Mouse (Mus musculus) heart, postnatal 0 days (tissue): ENCODE measurements around the gene Gm49601. TPM values are rescaled to one million over a fixed set of nuclear protein-coding genes. Genes with fewer than 3 reads are reported as not detected.

Source experiments
- ATAC-seq: fragments of 200-750 bp; cut with Nextera tagmentation; 2 replicates; pipeline ENCODE4 v1.8.0; 2017; ENCODE audit warnings: low read depth, moderate number of reproducible peaks, moderate library complexity; ENCODE audit not compliant: insufficient read depth
- DNase-seq: peaks from one replicate; pipeline ENCODE4 v3.0.0-alpha.2; 2016; ENCODE audit warnings: low spot score
- H3K27ac ChIP-seq: fragments of 300-500 bp; sonication (generic); 2 replicates; pipeline ENCODE4 v1.5.1; 2014; ENCODE audit warnings: low read depth, mild to moderate bottlenecking
- H3K27me3 ChIP-seq: fragments of 300-500 bp; sonication (generic); 2 replicates; pipeline ENCODE4 v1.6.1; 2014; ENCODE audit warnings: low read length, mixed read lengths; ENCODE audit not compliant: control insufficient read depth, insufficient read depth
- H3K36me3 ChIP-seq: fragments of 300-500 bp; sonication (generic); replicated peaks from 2 replicates; pipeline ENCODE4 v1.6.1; 2014; ENCODE audit warnings: low read length, mixed read lengths; ENCODE audit not compliant: control insufficient read depth, insufficient read depth
- H3K4me1 ChIP-seq: fragments of 300-500 bp; sonication (generic); 2 replicates; pipeline ENCODE4 v1.6.1; 2014; ENCODE audit warnings: antibody characterized with exemption; ENCODE audit not compliant: control insufficient read depth, insufficient read depth
- H3K4me2 ChIP-seq: fragments of 300-500 bp; sonication (generic); 2 replicates; pipeline ENCODE4 v1.6.1; 2014; ENCODE audit warnings: low read depth, mild to moderate bottlenecking, low read length, moderate library complexity
- H3K4me3 ChIP-seq: fragments of 300-500 bp; sonication (generic); 2 replicates; pipeline ENCODE4 v1.5.1; 2014; ENCODE audit warnings: low read depth, low read length
- H3K9ac ChIP-seq: fragments of 300-500 bp; sonication (generic); replicated peaks from 2 replicates; pipeline ENCODE4 v1.6.1; 2014; ENCODE audit warnings: low read depth, low read length, mixed read lengths
- H3K9me3 ChIP-seq: fragments of 300-500 bp; sonication (generic); replicated peaks from 2 replicates; pipeline ENCODE4 v1.6.1; 2016; ENCODE audit warnings: low read length; ENCODE audit not compliant: control insufficient read depth
- CTCF ChIP-seq: IDR thresholded peaks from 2 replicates; pipeline ENCODE4 v1.5.1; 2016; ENCODE audit warnings: antibody characterized with exemption, control low read depth, low read depth
- EP300 ChIP-seq: IDR thresholded peaks from 2 replicates; pipeline ENCODE4 v1.6.1; 2016; ENCODE audit warnings: antibody characterized with exemption, low read depth
- WGBS: fragments of 180-500 bp; shearing (Covaris S2); extraction: QIAGEN DNeasy Blood & Tissue Kit; methylation state at CpG from one replicate; pipeline ENCODE4 v1.1.7; 2014; 5-methylcytosine and 5-hydroxymethylcytosine counted together
- polyA plus RNA-seq: library from polyadenylated mRNA; unstranded; fragments of >200 nt; fragmentation: Nextera tagmentation; extraction: Ambion mirVana; gene quantifications from 2 replicates; pipeline ENCODE4 v1.2.1, GENCODE M21; 2015
- total RNA-seq: library from RNA; depleted of rRNA; stranded (reverse); fragments of >200 nt; gene quantifications from 2 replicates; pipeline ENCODE4 v1.2.3, GENCODE M21; 2014; ENCODE audit warnings: low replicate concordance

Gene Gm49601
- total and polyA plus RNA-seq, 2 experiments from 2014 or later: 0.34 TPM; not detected in 1

GRCm38 (mm10) chr16:18633333-18633732 lies 7.1 kb upstream of the Gm49601 start:
- H3K4me1 ChIP-seq: no peaks in the 10 kb centered on the region
- H3K9ac ChIP-seq: no peak overlapping the region
- TF ChIP-seq EP300 (no peak), CTCF (no peak)
- 4% methylated on average over 1 of the region's 1 CpGs for WGBS
- DNase-seq (no peak), ATAC-seq (no peak)
- no peak overlapping the region for H3K27ac ChIP-seq
- no peak overlapping the region for H3K4me3 ChIP-seq
- no peaks in the 10 kb centered on the region for H3K9me3 ChIP-seq
- H3K4me2 ChIP-seq: no peak overlapping the region
- peaks cover 5% of the 10 kb centered on the region for H3K27me3 ChIP-seq
- no peaks in the 10 kb centered on the region for H3K36me3 ChIP-seq

GRCm38 (mm10) chr16:18632816-18633215 lies 6.6 kb upstream of the Gm49601 start:
- no peak overlapping the region for H3K4me3 ChIP-seq
- TF ChIP-seq CTCF (no peak), EP300 (no peak)
- H3K9me3 ChIP-seq: no peaks in the 10 kb centered on the region
- DNase-seq (no peak), ATAC-seq (no peak)
- no peaks in the 10 kb centered on the region for H3K36me3 ChIP-seq
- 47% methylated on average over 2 of the region's 2 CpGs for WGBS
- no peaks in the 10 kb centered on the region for H3K4me1 ChIP-seq
- peaks cover 10% of the 10 kb centered on the region for H3K27me3 ChIP-seq
- H3K4me2 ChIP-seq: no peak overlapping the region
- H3K27ac ChIP-seq: no peak overlapping the region
- H3K9ac ChIP-seq: no peak overlapping the region

GRCm38 (mm10) chr16:18632059-18632458 lies 5.8 kb upstream of the Gm49601 start:
- H3K27me3 ChIP-seq: peaks cover 17% of the 10 kb centered on the region
- no peak for DNase-seq
- WGBS: 59% methylated on average over 3 of the region's 3 CpGs

GRCm38 (mm10) chr16:18631141-18631540 lies 4.9 kb upstream of the Gm49601 start:
- ATAC-seq: no peak
- H3K4me1 ChIP-seq: no peaks in the 10 kb centered on the region
- peaks cover 24% of the 10 kb centered on the region for H3K27me3 ChIP-seq
- 58% methylated on average over 7 of the region's 7 CpGs for whole genome bisulfite sequencing
- no peak overlapping the region for H3K27ac ChIP-seq
- H3K4me3 ChIP-seq: no peak overlapping the region
- no peak overlapping the region for H3K9ac ChIP-seq
- TF ChIP-seq CTCF: no peak
- no peak for TF ChIP-seq EP300
- H3K36me3 ChIP-seq: no peaks in the 10 kb centered on the region
- H3K9me3 ChIP-seq: no peaks in the 10 kb centered on the region
- no peak overlapping the region for H3K4me2 ChIP-seq
- DNase-seq: no peak

More at GRCm38 (mm10) chr16:18632059-18632458, 5.8 kb upstream of the Gm49601 start:
- no peak overlapping the region for H3K9ac ChIP-seq
- H3K4me2 ChIP-seq: no peak overlapping the region
- no peak overlapping the region for H3K4me3 ChIP-seq
- no peak overlapping the region for H3K27ac ChIP-seq
- no peaks in the 10 kb centered on the region for H3K9me3 ChIP-seq
- no peaks in the 10 kb centered on the region for H3K4me1 ChIP-seq
- H3K36me3 ChIP-seq: no peaks in the 10 kb centered on the region
- TF ChIP-seq CTCF (peak; percentile 17; the same call in 1 of the 2 replicates), EP300 (no peak)
- no peak for ATAC-seq

- 71% methylated on average over 5 of the region's 5 CpGs for WGBS
- peaks cover 32% of the 10 kb centered on the region for H3K27me3 ChIP-seq
- ATAC-seq: no peak
Measured at GRCm38 (mm10) chr16:18630291-18630690, 4.1 kb upstream of the Gm49601 start.

More at GRCm38 (mm10) chr16:18630291-18630690, 4.1 kb upstream of the Gm49601 start:
- Histone ChIP-seq H3K4me3 (peak overlapping the region; percentile 64), H3K36me3 (no peaks in the 10 kb centered on the region), H3K9ac (no peak overlapping the region), H3K27ac (no peak overlapping the region), H3K4me2 (peak overlapping the region; percentile 95), H3K9me3 (no peaks in the 10 kb centered on the region), H3K4me1 (no peaks in the 10 kb centered on the region)
- DNase-seq: no peak
- TF ChIP-seq CTCF (no peak), EP300 (no peak)
